Mouse (Mus musculus): ENCODE measurements at regions not wholly inside any gene's neighbourhood (a gene's known extent, or its start where the extent isn't known, plus 50 kb on each side); places are given as distances from the start of the nearest gene placed in this dataset.

DNA sequence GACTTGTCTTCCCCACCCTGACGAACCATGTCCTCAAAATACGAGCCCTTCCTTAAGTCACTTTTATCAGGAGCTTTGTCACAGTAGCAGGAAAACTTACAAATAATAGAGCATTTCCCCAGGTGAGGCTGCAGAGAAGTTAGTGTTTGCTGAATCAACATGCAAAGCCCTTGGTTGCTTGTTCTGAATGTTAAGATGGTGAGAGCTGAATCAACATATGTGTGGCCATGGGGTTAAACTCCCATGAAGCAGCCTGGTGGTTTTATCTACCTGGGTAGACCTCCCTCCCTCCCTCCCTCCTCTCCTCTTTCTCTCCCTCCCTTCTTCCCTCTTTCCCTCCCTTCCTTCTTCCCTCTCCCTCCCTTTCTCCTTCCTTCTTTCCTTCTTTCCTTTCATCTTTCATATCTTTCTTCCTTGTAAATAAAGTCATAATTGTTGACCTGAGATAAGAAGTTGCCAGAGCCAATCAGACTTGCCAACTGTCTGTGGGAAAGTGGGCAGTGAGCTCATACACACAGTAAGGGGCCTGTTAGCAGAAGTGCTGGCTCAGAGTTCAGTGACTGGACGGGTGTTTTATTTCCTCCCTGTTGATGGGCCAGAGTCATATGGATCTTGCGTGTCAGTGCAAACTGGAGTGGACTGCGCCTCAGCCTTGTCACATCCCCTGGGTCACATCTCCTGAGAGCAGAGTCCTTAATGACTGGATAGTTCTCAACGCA is 82.4 kb upstream of the Arid5b start:
- peaks cover 2% of the 10 kb centered on the region; the same call in 1 of the 2 replicates for H3K4me1 ChIP-seq (ENCODE audit: control insufficient read depth, insufficient read depth, low read length)
- no peak overlapping the region for H3K4me3 ChIP-seq
- H3K79me2 ChIP-seq (replicated peaks; ENCODE audit: control insufficient read depth, insufficient read depth, low read length): no peaks in the 10 kb centered on the region
- TF ChIP-seq CTCF (IDR thresholded peaks at IDR 0.05): no peak
- no peak for TF ChIP-seq EP300 (IDR thresholded peaks at IDR 0.05; ENCODE audit: insufficient read depth, low read depth, low read length)
- TF ChIP-seq POLR2A (IDR thresholded peaks at IDR 0.05; ENCODE audit: insufficient read depth, low read depth, low read length): no peak
- H3K9ac ChIP-seq (ENCODE audit: low read depth, low read length): no peak overlapping the region
- H3K27ac ChIP-seq: no peak overlapping the region
- 58% methylated on average over 6 of the region's 6 CpGs for WGBS
- no peaks in the 10 kb centered on the region for H3K27me3 ChIP-seq (ENCODE audit: control insufficient read depth, insufficient read depth, low read length)
- intact Hi-C loops (cut with DNase I): no loop called here
- H3K36me3 ChIP-seq (ENCODE audit: control insufficient read depth, insufficient read depth, low read length): no peaks in the 10 kb centered on the region
- no peak for DNase-seq

DNA sequence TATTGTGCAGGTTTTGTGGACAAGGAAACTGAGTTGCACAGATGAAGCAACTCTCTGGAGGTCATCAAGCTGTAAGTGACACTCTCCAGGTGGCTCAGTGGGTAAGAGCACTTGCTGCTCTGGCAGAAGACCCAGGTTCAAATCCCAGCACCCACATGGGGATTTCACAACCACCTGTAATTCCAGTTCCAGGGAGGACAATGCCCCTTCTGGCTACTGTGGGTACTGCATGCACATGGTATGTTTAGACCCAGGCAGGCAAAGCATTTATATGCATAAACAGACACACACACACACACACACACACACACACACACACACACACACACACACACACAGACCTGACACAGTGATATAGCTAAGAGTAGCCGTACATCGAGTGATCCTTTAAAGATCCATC is 80.6 kb upstream of the Arid5b start:
- H3K36me3 ChIP-seq (ENCODE audit: control insufficient read depth, insufficient read depth, low read length): peaks cover 4% of the 10 kb centered on the region
- intact Hi-C loops (cut with DNase I): no loop called here
- H3K4me1 ChIP-seq (ENCODE audit: control insufficient read depth, insufficient read depth, low read length): peaks cover 3% of the 10 kb centered on the region
- H3K27me3 ChIP-seq (ENCODE audit: control insufficient read depth, insufficient read depth, low read length): no peaks in the 10 kb centered on the region
- H3K27ac ChIP-seq: no peak overlapping the region
- H3K9ac ChIP-seq (ENCODE audit: low read depth, low read length): no peak overlapping the region
- DNase-seq: no peak
- no peak overlapping the region for H3K4me3 ChIP-seq
- no peak for TF ChIP-seq EP300 (IDR thresholded peaks at IDR 0.05; ENCODE audit: insufficient read depth, low read depth, low read length)
- TF ChIP-seq POLR2A (IDR thresholded peaks at IDR 0.05; ENCODE audit: insufficient read depth, low read depth, low read length): no peak
- TF ChIP-seq CTCF (IDR thresholded peaks at IDR 0.05): peak; percentile 38
- WGBS: 100% methylated on average over 2 of the region's 2 CpGs
- H3K79me2 ChIP-seq (replicated peaks; ENCODE audit: control insufficient read depth, insufficient read depth, low read length): no peaks in the 10 kb centered on the region

DNA sequence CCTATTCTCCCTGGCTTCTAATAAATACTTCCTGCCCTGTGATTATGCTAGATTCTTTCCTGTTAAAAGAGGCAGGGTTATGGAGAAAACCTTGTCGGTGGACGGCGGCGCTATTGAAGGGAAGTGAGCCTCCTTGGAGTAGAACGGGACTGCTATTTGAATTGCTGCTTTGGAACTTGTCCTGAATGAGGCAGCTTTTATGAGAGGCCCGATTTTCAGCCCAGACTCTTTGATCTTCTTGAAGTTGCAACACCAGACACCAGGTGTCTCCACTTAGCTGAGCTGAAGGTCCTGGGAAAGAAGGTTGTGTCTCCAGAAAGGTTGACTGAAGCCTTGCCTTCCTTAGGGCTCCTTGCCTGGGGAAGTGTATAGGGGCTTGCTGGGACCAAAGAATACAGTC is 78.4 kb upstream of the Arid5b start:
- H3K36me3 ChIP-seq (ENCODE audit: control insufficient read depth, insufficient read depth, low read length): peaks cover 4% of the 10 kb centered on the region
- H3K27ac ChIP-seq: no peak overlapping the region
- peaks cover 3% of the 10 kb centered on the region for H3K4me1 ChIP-seq (ENCODE audit: control insufficient read depth, insufficient read depth, low read length)
- no peaks in the 10 kb centered on the region for H3K79me2 ChIP-seq (replicated peaks; ENCODE audit: control insufficient read depth, insufficient read depth, low read length)
- H3K27me3 ChIP-seq (ENCODE audit: control insufficient read depth, insufficient read depth, low read length): no peaks in the 10 kb centered on the region
- no peak for DNase-seq
- H3K4me3 ChIP-seq: no peak overlapping the region
- H3K9ac ChIP-seq (ENCODE audit: low read depth, low read length): no peak overlapping the region
- WGBS: 37% methylated on average over 6 of the region's 6 CpGs
- intact Hi-C loops (cut with DNase I): no loop called here
- TF ChIP-seq CTCF (IDR thresholded peaks at IDR 0.05): peak; percentile 44
- TF ChIP-seq POLR2A (IDR thresholded peaks at IDR 0.05; ENCODE audit: insufficient read depth, low read depth, low read length): no peak
- TF ChIP-seq EP300 (IDR thresholded peaks at IDR 0.05; ENCODE audit: insufficient read depth, low read depth, low read length): no peak

DNA sequence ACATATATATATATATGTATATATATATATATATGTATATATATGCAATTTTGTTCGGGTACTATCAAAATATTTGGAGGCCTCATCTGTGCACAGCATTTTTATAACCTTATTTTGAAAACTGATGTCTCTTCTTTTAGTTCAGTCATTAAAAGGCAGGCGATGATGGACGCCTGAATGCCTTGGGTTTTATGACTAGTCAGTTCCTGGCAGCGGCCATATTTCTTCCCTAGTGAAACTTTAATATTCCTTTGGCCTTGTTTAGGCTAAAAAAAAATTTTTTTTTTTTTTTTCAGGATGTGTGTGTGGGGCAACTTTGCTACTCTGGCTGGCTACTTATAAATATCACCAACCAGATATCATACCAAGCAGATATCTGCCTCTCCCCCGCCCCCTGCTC is 78.0 kb upstream of the Arid5b start:
- intact Hi-C loops (cut with DNase I): no loop called here
- H3K4me3 ChIP-seq: no peak overlapping the region
- no peak overlapping the region for H3K9ac ChIP-seq (ENCODE audit: low read depth, low read length)
- peaks cover 4% of the 10 kb centered on the region for H3K36me3 ChIP-seq (ENCODE audit: control insufficient read depth, insufficient read depth, low read length)
- peaks cover 3% of the 10 kb centered on the region for H3K4me1 ChIP-seq (ENCODE audit: control insufficient read depth, insufficient read depth, low read length)
- no peak overlapping the region for H3K27ac ChIP-seq
- DNase-seq: no peak
- 85% methylated on average over 5 of the region's 5 CpGs for WGBS
- no peaks in the 10 kb centered on the region for H3K79me2 ChIP-seq (replicated peaks; ENCODE audit: control insufficient read depth, insufficient read depth, low read length)
- no peaks in the 10 kb centered on the region for H3K27me3 ChIP-seq (ENCODE audit: control insufficient read depth, insufficient read depth, low read length)
- TF ChIP-seq EP300 (IDR thresholded peaks at IDR 0.05; ENCODE audit: insufficient read depth, low read depth, low read length): no peak
- no peak for TF ChIP-seq CTCF (IDR thresholded peaks at IDR 0.05)
- TF ChIP-seq POLR2A (IDR thresholded peaks at IDR 0.05; ENCODE audit: insufficient read depth, low read depth, low read length): no peak

DNA sequence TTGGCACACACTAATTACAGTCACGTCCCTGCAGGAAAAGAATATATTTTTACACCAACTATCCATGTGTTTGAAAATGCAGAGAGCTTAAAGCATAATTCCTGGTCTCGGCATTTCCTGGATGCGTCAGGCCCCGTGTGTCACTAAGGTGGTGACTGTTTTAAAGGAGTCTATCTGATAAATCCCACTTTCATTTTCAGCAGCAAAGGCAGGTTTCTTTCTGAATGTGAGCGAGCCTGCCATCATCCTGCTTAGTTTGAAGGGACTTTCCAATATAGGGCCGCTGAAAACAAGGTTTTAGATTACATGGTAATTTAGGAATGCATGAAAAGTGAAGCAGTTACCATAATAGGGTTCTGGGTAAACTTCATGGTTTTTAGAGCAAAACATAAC is 77.5 kb upstream of the Arid5b start:
- Histone ChIP-seq H3K79me2 (replicated peaks; ENCODE audit: control insufficient read depth, insufficient read depth, low read length) (no peaks in the 10 kb centered on the region), H3K36me3 (ENCODE audit: control insufficient read depth, insufficient read depth, low read length) (peaks cover 4% of the 10 kb centered on the region), H3K4me3 (peak overlapping the region; percentile 0; the same call in 1 of the 2 replicates), H3K27me3 (ENCODE audit: control insufficient read depth, insufficient read depth, low read length) (no peaks in the 10 kb centered on the region), H3K9ac (ENCODE audit: low read depth, low read length) (no peak overlapping the region), H3K27ac (peak overlapping the region; percentile 40), H3K4me1 (ENCODE audit: control insufficient read depth, insufficient read depth, low read length) (peaks cover 3% of the 10 kb centered on the region)
- WGBS: 36% methylated on average over 6 of the region's 6 CpGs
- no peak for DNase-seq
- intact Hi-C loops (cut with DNase I): no loop called here
- TF ChIP-seq POLR2A (IDR thresholded peaks at IDR 0.05; ENCODE audit: insufficient read depth, low read depth, low read length) (no peak), CTCF (IDR thresholded peaks at IDR 0.05) (no peak), EP300 (IDR thresholded peaks at IDR 0.05; ENCODE audit: insufficient read depth, low read depth, low read length) (no peak)

DNA sequence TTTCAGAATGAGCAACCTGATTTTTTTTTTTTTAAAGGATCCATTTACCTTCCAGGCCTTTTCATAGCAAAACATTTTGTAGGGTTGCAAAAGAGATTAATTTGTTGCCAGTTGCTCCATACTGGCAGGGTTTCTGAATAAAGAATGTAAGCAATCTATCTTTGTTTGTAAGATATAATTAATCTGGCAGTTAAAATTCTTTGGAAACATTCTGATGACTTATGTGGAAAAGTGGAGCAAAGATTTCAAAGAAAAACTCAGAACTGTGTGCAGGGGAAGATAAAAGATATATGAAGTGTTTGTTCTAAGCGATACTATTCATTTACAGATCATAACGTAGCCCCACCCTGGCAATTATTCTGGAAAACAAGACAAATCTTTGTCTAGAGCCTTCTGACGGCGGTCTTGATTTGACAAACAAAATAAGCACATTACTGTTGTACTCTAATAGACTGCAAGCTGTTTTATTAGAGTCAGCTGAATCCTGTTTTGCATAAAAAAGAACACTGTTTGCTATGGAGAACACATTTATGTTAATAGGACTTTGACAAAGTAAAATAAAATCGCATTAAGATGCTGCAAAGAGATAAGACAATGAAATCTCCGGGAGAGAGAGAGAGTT is 77.0 kb upstream of the Arid5b start:
- no peak for TF ChIP-seq CTCF (IDR thresholded peaks at IDR 0.05)
- TF ChIP-seq POLR2A (IDR thresholded peaks at IDR 0.05; ENCODE audit: insufficient read depth, low read depth, low read length): no peak
- no peak for TF ChIP-seq EP300 (IDR thresholded peaks at IDR 0.05; ENCODE audit: insufficient read depth, low read depth, low read length)
- no peaks in the 10 kb centered on the region for H3K27me3 ChIP-seq (ENCODE audit: control insufficient read depth, insufficient read depth, low read length)
- no peak overlapping the region for H3K9ac ChIP-seq (ENCODE audit: low read depth, low read length)
- H3K36me3 ChIP-seq (ENCODE audit: control insufficient read depth, insufficient read depth, low read length): peaks cover 4% of the 10 kb centered on the region
- H3K79me2 ChIP-seq (replicated peaks; ENCODE audit: control insufficient read depth, insufficient read depth, low read length): no peaks in the 10 kb centered on the region
- peaks cover 3% of the 10 kb centered on the region for H3K4me1 ChIP-seq (ENCODE audit: control insufficient read depth, insufficient read depth, low read length)
- 34% methylated on average over 6 of the region's 6 CpGs for WGBS
- intact Hi-C loops (cut with DNase I): no loop called here
- H3K27ac ChIP-seq: peak overlapping the region; percentile 40
- DNase-seq: no peak
- peak overlapping the region; percentile 0; the same call in 1 of the 2 replicates for H3K4me3 ChIP-seq
